Mouse (Mus musculus) telencephalon, adult 2 months (tissue): ENCODE measurements at regions not wholly inside any gene's neighbourhood (a gene's known extent, or its start where the extent isn't known, plus 50 kb on each side); places are given as distances from the start of the nearest gene placed in this dataset.

ENCODE experiments used
- DNase-seq: peaks from one replicate; pipeline ENCODE4 v3.0.0-alpha.2; 2011; ENCODE audit warnings: low read depth, low spot score

GRCm38 (mm10) chr3:57910020-57910419, 62.1 kb upstream of the Pfn2 start:
- peak; percentile 32 for DNase-seq

GRCm38 (mm10) chr3:57911831-57912596, 64.1 kb upstream of the Pfn2 start:
- DNase-seq, result no peak

GRCm38 (mm10) chr3:57912650-57913343, 64.9 kb upstream of the Pfn2 start:
- no peak for DNase-seq

- no peak for DNase-seq
Observed at GRCm38 (mm10) chr3:57914687-57915086, 66.8 kb upstream of the Pfn2 start.

- DNase-seq, result no peak
Observed at GRCm38 (mm10) chr3:57918913-57919312, 71.0 kb upstream of the Pfn2 start.

- peak; percentile 24 for DNase-seq
Observed at GRCm38 (mm10) chr3:57919390-57920089, 71.7 kb upstream of the Pfn2 start.

- DNase-seq, result no peak
Observed at GRCm38 (mm10) chr3:57920090-57920432, 72.2 kb upstream of the Pfn2 start.

GRCm38 (mm10) chr3:57921071-57921882, 73.4 kb upstream of the Pfn2 start:
- no peak for DNase-seq

GRCm38 (mm10) chr3:57923061-57923460, 75.2 kb upstream of the Pfn2 start:
- no peak for DNase-seq

- DNase-seq, result no peak
Observed at GRCm38 (mm10) chr3:57932657-57933539, 85.0 kb upstream of the Pfn2 start.

GRCm38 (mm10) chr3:57935042-57935610, 87.2 kb upstream of the Pfn2 start:
- peak; percentile 45 for DNase-seq

GRCm38 (mm10) chr3:57940504-57941381, 92.9 kb upstream of the Pfn2 start:
- DNase-seq, result no peak

GRCm38 (mm10) chr3:57944698-57945097, 96.8 kb upstream of the Pfn2 start:
- DNase-seq, result no peak

- DNase-seq, result no peak
Observed at GRCm38 (mm10) chr3:57945765-57946164, 97.9 kb upstream of the Pfn2 start.

GRCm38 (mm10) chr3:57947331-57947730, 99.5 kb upstream of the Pfn2 start:
- no peak for DNase-seq

- DNase-seq, result no peak
Observed at GRCm38 (mm10) chr3:57948720-57949119, 100.8 kb upstream of the Pfn2 start.

- no peak for DNase-seq
Observed at GRCm38 (mm10) chr3:57950431-57951331, 102.8 kb upstream of the Pfn2 start.

- no peak for DNase-seq
Observed at GRCm38 (mm10) chr3:57951438-57951837, 103.6 kb upstream of the Pfn2 start.
